Mouse (Mus musculus) limb, embryonic 12.5 days (tissue): ENCODE data around the gene Rrad. TPM values are rescaled to one million over a fixed set of nuclear protein-coding genes. Genes with fewer than 3 reads are reported as not detected.
A peak's percentile ranks its signal among the peaks of the same experiment; 100 is the strongest.

ENCODE experiments used
- ATAC-seq: fragments of 200-750 bp; cut with Nextera tagmentation; 2 replicates; pipeline ENCODE4 v1.8.0; 2017; ENCODE audit warnings: low read depth, moderate TSS enrichment; ENCODE audit not compliant: insufficient number of reproducible peaks, insufficient read depth, low FRiP score, low TSS enrichment
- H3K27ac ChIP-seq: fragments of 300-500 bp; sonication (generic); 2 replicates; pipeline ENCODE4 v1.5.1; 2016; ENCODE audit warnings: mild to moderate bottlenecking, moderate library complexity
- H3K27me3 ChIP-seq: fragments of 300-500 bp; sonication (generic); 2 replicates; pipeline ENCODE4 v1.6.1; 2016; ENCODE audit warnings: mild to moderate bottlenecking, moderate library complexity
- H3K36me3 ChIP-seq: fragments of 300-500 bp; sonication (generic); 2 replicates; pipeline ENCODE4 v1.6.1; 2016; ENCODE audit warnings: mild to moderate bottlenecking, moderate library complexity
- H3K4me1 ChIP-seq: fragments of 300-500 bp; sonication (generic); replicated peaks from 2 replicates; pipeline ENCODE4 v1.6.1; 2016
- H3K4me2 ChIP-seq: fragments of 300-500 bp; sonication (generic); 2 replicates; pipeline ENCODE4 v1.6.1; 2016; ENCODE audit warnings: mild to moderate bottlenecking, moderate library complexity
- H3K4me3 ChIP-seq: fragments of 300-500 bp; sonication (generic); replicated peaks from 2 replicates; pipeline ENCODE4 v1.5.1; 2016; ENCODE audit warnings: mild to moderate bottlenecking
- H3K9ac ChIP-seq: fragments of 300-500 bp; sonication (generic); replicated peaks from 2 replicates; pipeline ENCODE4 v1.6.1; 2016; ENCODE audit warnings: mild to moderate bottlenecking, moderate library complexity
- H3K9me3 ChIP-seq: fragments of 300-500 bp; sonication (generic); 2 replicates; pipeline ENCODE4 v1.6.1; 2016; ENCODE audit warnings: mild to moderate bottlenecking, moderate library complexity
- WGBS: fragments of 180-500 bp; shearing (Covaris S2); methylation state at CpG from one replicate; pipeline ENCODE4 v1.1.7; 2016; 5-methylcytosine and 5-hydroxymethylcytosine counted together
- polyA plus RNA-seq: library from polyadenylated mRNA; unstranded; fragments of >200 nt; fragmentation: Nextera tagmentation; extraction: Ambion mirVana; gene quantifications from 2 replicates; pipeline ENCODE4 v1.2.1, GENCODE M21; 2016

The Rrad gene
- polyA plus RNA-seq, 1 experiment from 2014 or later, result 10.4 TPM

GRCm38 (mm10) chr8:104633156-104633744, 2.1 kb upstream of the Rrad start:
- Histone ChIP-seq H3K9ac (no peak overlapping the region), H3K4me1 (peaks cover 29% of the 10 kb centered on the region), H3K4me2 (no peak overlapping the region), H3K4me3 (no peak overlapping the region), H3K27ac (no peak overlapping the region), H3K9me3 (no peaks in the 10 kb centered on the region), H3K27me3 (peaks cover 27% of the 10 kb centered on the region), H3K36me3 (peaks cover 21% of the 10 kb centered on the region)
- 48% methylated on average over 9 of the region's 9 CpGs for WGBS
- no peak for ATAC-seq

GRCm38 (mm10) chr8:104632486-104632885, 1.4 kb upstream of the Rrad start:
- Histone ChIP-seq H3K4me3 (no peak overlapping the region), H3K4me1 (peaks cover 29% of the 10 kb centered on the region), H3K27me3 (peaks cover 27% of the 10 kb centered on the region), H3K9ac (no peak overlapping the region), H3K4me2 (peak overlapping the region; percentile 76), H3K36me3 (peaks cover 18% of the 10 kb centered on the region), H3K9me3 (no peaks in the 10 kb centered on the region), H3K27ac (peak overlapping the region; percentile 85)
- 58% methylated on average over 6 of the region's 6 CpGs for WGBS
- no peak for ATAC-seq

- Histone ChIP-seq H3K9me3 (no peaks in the 10 kb centered on the region), H3K9ac (no peak overlapping the region), H3K27ac (peak overlapping the region; percentile 85), H3K4me2 (peak overlapping the region; percentile 76), H3K36me3 (peaks cover 18% of the 10 kb centered on the region), H3K4me1 (peaks cover 29% of the 10 kb centered on the region), H3K27me3 (peaks cover 27% of the 10 kb centered on the region), H3K4me3 (peak overlapping the region; percentile 45; the same call in 1 of the 2 replicates)
- ATAC-seq, result peak; percentile 30
- 20% methylated on average over 5 of the region's 5 CpGs for WGBS
Measured at GRCm38 (mm10) chr8:104631975-104632374, 848 bp upstream of the Rrad start.

DNA sequence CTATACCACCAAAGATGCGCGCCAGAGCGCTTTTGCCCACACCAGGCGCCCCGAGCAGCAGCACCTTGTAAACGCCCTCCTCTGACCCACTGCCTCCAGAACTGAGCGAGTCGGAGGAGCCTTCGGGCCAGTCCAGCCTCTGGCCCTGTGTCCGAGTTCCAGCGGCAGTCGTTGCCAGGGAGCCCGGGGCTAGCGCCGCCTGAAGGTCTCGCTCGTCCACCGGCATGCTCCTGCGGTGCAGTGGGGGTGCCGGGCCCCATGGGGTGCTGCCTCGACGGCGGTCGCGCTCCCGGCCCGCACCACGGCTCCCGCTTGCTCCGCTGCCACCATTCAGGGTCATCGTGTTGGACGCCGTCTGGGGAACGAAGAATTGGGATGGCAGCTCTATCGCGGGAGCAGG, 553 bp downstream of the Rrad start:
- H3K36me3 ChIP-seq, result peaks cover 10% of the 10 kb centered on the region
- peak overlapping the region; percentile 76 for H3K4me2 ChIP-seq
- peak overlapping the region; percentile 45 for H3K4me3 ChIP-seq
- ATAC-seq, result peak; percentile 8; the same call in 1 of the 2 replicates
- peak overlapping the region; percentile 52 for H3K9ac ChIP-seq
- WGBS, result 2% methylated on average over 36 of the region's 36 CpGs
- no peaks in the 10 kb centered on the region for H3K9me3 ChIP-seq
- peaks cover 27% of the 10 kb centered on the region for H3K27me3 ChIP-seq
- H3K27ac ChIP-seq, result no peak overlapping the region
- H3K4me1 ChIP-seq, result peaks cover 29% of the 10 kb centered on the region

GRCm38 (mm10) chr8:104630111-104630479, 1.0 kb downstream of the Rrad start:
- Histone ChIP-seq H3K9ac (no peak overlapping the region), H3K27ac (no peak overlapping the region), H3K4me1 (peaks cover 29% of the 10 kb centered on the region), H3K27me3 (peaks cover 27% of the 10 kb centered on the region), H3K4me2 (peak overlapping the region; percentile 76), H3K36me3 (peaks cover 5% of the 10 kb centered on the region), H3K4me3 (peak overlapping the region; percentile 45), H3K9me3 (no peaks in the 10 kb centered on the region)
- no peak for ATAC-seq
- 42% methylated on average over 8 of the region's 8 CpGs for WGBS

GRCm38 (mm10) chr8:104629306-104630110, 1.6 kb downstream of the Rrad start:
- H3K4me3 ChIP-seq, result 0 out of 2 replicates have a peak overlapping the region, but pooled peaks have one; percentile 45
- 82% methylated on average over 22 of the region's 22 CpGs for WGBS

DNA sequence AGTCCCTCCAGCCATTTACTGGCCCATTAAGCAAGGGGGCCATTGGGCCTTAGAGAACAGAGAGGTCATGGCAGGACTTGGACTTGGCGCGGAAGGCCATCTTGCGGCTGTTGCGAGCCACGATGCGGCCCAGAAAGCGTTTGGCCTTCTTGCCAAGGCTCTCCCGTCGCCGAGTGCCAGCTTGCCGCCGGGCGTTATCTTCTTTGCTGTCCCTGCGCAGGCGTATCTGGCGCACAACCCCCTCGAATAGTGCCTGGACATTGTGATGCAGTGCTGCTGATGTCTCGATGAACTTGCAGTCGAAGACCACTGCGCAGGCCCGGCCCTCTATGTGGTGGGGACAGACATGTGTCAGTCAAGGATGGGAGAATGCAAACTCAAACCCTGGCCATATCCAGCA, 2.7 kb downstream of the Rrad start:
- Histone ChIP-seq H3K9me3 (no peaks in the 10 kb centered on the region), H3K4me2 (no peak overlapping the region), H3K27ac (no peak overlapping the region), H3K27me3 (peaks cover 27% of the 10 kb centered on the region), H3K36me3 (no peaks in the 10 kb centered on the region), H3K4me3 (no peak overlapping the region), H3K9ac (no peak overlapping the region), H3K4me1 (peaks cover 29% of the 10 kb centered on the region)
- 94% methylated on average over 21 of the region's 21 CpGs for WGBS
- no peak for ATAC-seq

More at GRCm38 (mm10) chr8:104629306-104630110, 1.6 kb downstream of the Rrad start:
- ATAC-seq, result no peak
- Histone ChIP-seq H3K4me2 (0 out of 2 replicates have a peak overlapping the region, but pooled peaks have one; percentile 76), H3K27me3 (peaks cover 27% of the 10 kb centered on the region), H3K27ac (no peak overlapping the region), H3K36me3 (peaks cover under 1% of the 10 kb centered on the region; the same call in 1 of the 2 replicates), H3K4me1 (peaks cover 29% of the 10 kb centered on the region), H3K9ac (no peak overlapping the region), H3K9me3 (no peaks in the 10 kb centered on the region)

- Histone ChIP-seq H3K9me3 (no peaks in the 10 kb centered on the region), H3K27me3 (peaks cover 27% of the 10 kb centered on the region), H3K9ac (no peak overlapping the region), H3K27ac (no peak overlapping the region), H3K4me1 (peaks cover 21% of the 10 kb centered on the region), H3K4me2 (no peak overlapping the region), H3K36me3 (no peaks in the 10 kb centered on the region), H3K4me3 (no peak overlapping the region)
- WGBS, result 62% methylated on average over 4 of the region's 4 CpGs
- ATAC-seq, result no peak
Measured at GRCm38 (mm10) chr8:104627065-104627740, 3.9 kb downstream of the Rrad start.

DNA sequence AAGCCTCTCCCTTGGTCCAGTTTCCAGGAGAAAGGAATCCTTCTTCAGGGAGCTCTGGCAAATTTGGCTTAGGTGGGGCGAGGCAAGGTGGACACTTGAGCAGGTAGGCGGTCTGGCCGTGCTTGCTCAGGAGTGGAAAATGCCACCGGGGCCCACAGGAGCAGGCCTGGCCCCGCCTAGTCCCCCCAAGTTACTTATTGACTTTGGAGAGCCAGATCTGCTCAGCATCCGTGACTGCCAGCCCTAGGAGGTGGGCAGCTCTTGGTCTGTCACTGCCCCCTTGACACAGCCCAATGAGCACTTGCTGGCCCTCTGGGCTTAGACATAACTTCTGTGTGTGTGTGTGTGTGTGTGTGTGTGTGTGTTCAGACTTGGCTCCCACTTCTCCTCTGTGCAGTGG, 7.0 kb downstream of the Rrad start, which contains the start of gene Cdh16:
TSS of gene Cdh16 (minus strand) at position 236 of the 400 bp plus-strand sequence.
- H3K4me1 ChIP-seq, result no peaks in the 10 kb centered on the region
- no peak within 1 kb of the TSS for H3K9ac ChIP-seq
- no peak within 1 kb of the TSS for H3K27ac ChIP-seq
- H3K4me3 ChIP-seq, result no peak within 1 kb of the TSS
- ATAC-seq, result no peak
- 70% methylated on average over 6 of the region's 6 CpGs for WGBS
- H3K36me3 ChIP-seq, result no peaks in the 10 kb centered on the region
- H3K27me3 ChIP-seq, result peaks cover 4% of the 10 kb centered on the region; the same call in 1 of the 2 replicates
- no peak within 1 kb of the TSS for H3K4me2 ChIP-seq
- H3K9me3 ChIP-seq, result no peaks in the 10 kb centered on the region

GRCm38 (mm10) chr8:104620765-104621164, 10.4 kb downstream of the Rrad start:
- Histone ChIP-seq H3K4me2 (no peak overlapping the region), H3K36me3 (no peaks in the 10 kb centered on the region), H3K4me3 (no peak overlapping the region), H3K27ac (no peak overlapping the region), H3K9ac (no peak overlapping the region), H3K4me1 (no peaks in the 10 kb centered on the region), H3K9me3 (no peaks in the 10 kb centered on the region), H3K27me3 (no peaks in the 10 kb centered on the region; the same call in 1 of the 2 replicates)
- ATAC-seq, result no peak
- 77% methylated on average over 5 of the region's 5 CpGs for WGBS

DNA sequence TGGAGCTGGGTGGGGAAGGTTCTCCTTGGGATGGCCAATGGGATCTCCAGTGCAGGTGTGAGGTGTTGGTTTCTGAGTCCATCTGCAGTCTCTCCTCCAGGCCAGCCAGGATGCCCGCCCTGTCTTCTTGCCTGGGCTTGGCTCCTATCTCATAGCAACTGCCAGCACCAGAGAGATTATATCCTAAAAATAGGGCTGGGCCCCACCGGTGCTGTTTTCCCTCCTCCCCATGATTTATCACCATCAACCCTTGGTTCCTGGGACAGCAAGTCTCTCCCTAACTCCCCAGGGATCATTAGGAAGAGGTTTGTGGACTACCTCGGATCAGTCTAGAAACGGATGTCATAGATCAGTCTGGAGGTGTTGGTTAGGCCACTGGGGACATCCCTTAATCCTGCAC, 18.0 kb downstream of the Rrad start:
- Histone ChIP-seq H3K9ac (no peak overlapping the region), H3K27me3 (no peaks in the 10 kb centered on the region), H3K9me3 (no peaks in the 10 kb centered on the region), H3K4me1 (no peaks in the 10 kb centered on the region), H3K4me2 (no peak overlapping the region), H3K4me3 (no peak overlapping the region), H3K27ac (no peak overlapping the region), H3K36me3 (no peaks in the 10 kb centered on the region)
- ATAC-seq, result no peak
- 77% methylated on average over 4 of the region's 4 CpGs for WGBS
